Mouse (Mus musculus): ENCODE results near the gene Traf1.

DNA sequence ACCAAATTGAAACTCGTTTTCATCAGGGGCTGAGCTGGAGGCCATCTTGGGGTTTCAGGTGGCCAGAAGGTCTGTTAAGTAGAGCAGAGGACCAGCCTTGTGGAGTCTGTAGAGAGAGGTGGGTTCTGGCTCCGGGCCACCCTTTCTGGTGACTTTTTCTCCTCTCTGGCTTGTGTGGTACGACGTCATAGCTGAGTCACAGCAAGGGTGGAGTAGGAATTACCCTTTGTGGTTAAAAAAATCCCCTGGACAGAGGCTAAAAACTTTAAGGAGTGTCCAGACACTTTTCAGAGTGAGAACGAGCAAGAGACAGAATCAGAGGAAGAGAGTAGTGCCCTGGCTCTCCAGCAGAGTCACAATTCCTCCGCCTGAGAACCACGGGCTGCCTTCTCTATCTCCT lies 3.5 kb downstream of the Traf1 start:
- TF ChIP-seq CTCF (IDR thresholded peaks at IDR 0.05; ENCODE audit: extremely low read depth, insufficient read depth, insufficient read length, insufficient replicate concordance), result no peak
- no peak for TF ChIP-seq POLR2A (IDR thresholded peaks at IDR 0.05; ENCODE audit: low read depth, low read length)
